ENCODE assay signal across 29 mouse cellular contexts in genomic region chr15:61899809-61900208, GRCm38 (mm10).
"Had no signal": no experiment of that assay in that cellular context is flagged by ENCODE, and none has a peak within 500 bp of the region (broad histone marks: within the 10 kb centered on the region; RNA-seq: fewer than 3 reads in every experiment).

No protein-coding gene starts in this region.

- H3K27ac ChIP-seq: heart, embryonic 13.5 days; heart, embryonic 15.5 days; hindbrain, embryonic 10.5 days; hindbrain, embryonic 12.5 days; hindbrain, embryonic 13.5 days; hindbrain, embryonic 14.5 days; hindbrain, embryonic 15.5 days; hindbrain, postnatal 0 days; intestine, embryonic 15.5 days; kidney, embryonic 15.5 days; kidney, postnatal 0 days; layer of hippocampus, adult 2 months; left cerebral cortex, adult 2 months had no signal

- H3K36me3 ChIP-seq: heart, embryonic 12.5 days; heart, embryonic 13.5 days; heart, embryonic 15.5 days; hindbrain, embryonic 10.5 days; hindbrain, embryonic 12.5 days; hindbrain, embryonic 13.5 days; hindbrain, embryonic 15.5 days; intestine, embryonic 15.5 days; kidney, embryonic 15.5 days had no signal

- H3K4me1 ChIP-seq: heart, embryonic 12.5 days; heart, embryonic 13.5 days; heart, embryonic 15.5 days; hindbrain, embryonic 10.5 days; hindbrain, embryonic 12.5 days; hindbrain, embryonic 13.5 days; hindbrain, embryonic 15.5 days; kidney, embryonic 15.5 days had no signal

- DNase-seq: heart, postnatal 14 days; heart, postnatal 36 days; heart, postnatal 4 days; kidney, adult 11 months; kidney, adult 18-20 months; kidney, adult 2 months; kidney, adult 8-10 months; kidney, adult 9 months; kidney, postnatal 10 days; kidney, postnatal 14 days; kidney, postnatal 25 days; kidney, postnatal 36 days; kidney, postnatal 4 days; layer of hippocampus, adult 9-11 months; layer of hippocampus, postnatal 36 days had no signal

- H3K27me3 ChIP-seq: heart, embryonic 12.5 days; heart, embryonic 13.5 days; heart, embryonic 15.5 days; hindbrain, embryonic 12.5 days; hindbrain, embryonic 13.5 days; hindbrain, embryonic 15.5 days; intestine, embryonic 15.5 days; kidney, embryonic 15.5 days had no signal

- H3K9me3 ChIP-seq: heart, embryonic 12.5 days; heart, embryonic 13.5 days; heart, embryonic 15.5 days; hindbrain, embryonic 10.5 days; hindbrain, embryonic 12.5 days; hindbrain, embryonic 13.5 days; hindbrain, embryonic 15.5 days; intestine, embryonic 15.5 days; kidney, embryonic 15.5 days had no signal

- H3K4me3 ChIP-seq: heart, embryonic 12.5 days; heart, embryonic 13.5 days; heart, embryonic 15.5 days; hindbrain, embryonic 10.5 days; hindbrain, embryonic 12.5 days; hindbrain, embryonic 13.5 days; hindbrain, embryonic 15.5 days; intestine, embryonic 15.5 days; kidney, embryonic 15.5 days; layer of hippocampus, adult 2 months; left cerebral cortex, adult 2 months had no signal
